Mouse (Mus musculus) lung, adult 2 months (tissue): ENCODE data around the gene Ddx21.

Source experiments
- CTCF ChIP-seq: fragments of 200-500 bp; IDR thresholded peaks from 2 replicates; pipeline ENCODE4 v1.5.1; 2011; ENCODE audit warnings: mild to moderate bottlenecking, low read length, control low read depth; ENCODE audit not compliant: insufficient read depth
- POLR2A ChIP-seq: fragments of 200-500 bp; IDR thresholded peaks from 2 replicates; pipeline ENCODE4 v1.6.1; 2011; ENCODE audit warnings: low read depth, mild to moderate bottlenecking, control low read depth, low read length, borderline replicate concordance; ENCODE audit errors: extremely low read depth

- TF ChIP-seq POLR2A, result no peak
- no peak for TF ChIP-seq CTCF
Measured at GRCm38 (mm10) chr10:62601053-62601791, 859 bp downstream of the Ddx21 start.
